Mouse (Mus musculus) erythroblast, embryonic 14.5 days (primary cell): ENCODE results near the gene Gm20661.

Experiments
- GATA1 ChIP-seq: IDR thresholded peaks from 2 replicates; pipeline ENCODE4 v1.6.1; 2012; ENCODE audit warnings: low read length, inconsistent platforms, mixed read lengths
- TAL1 ChIP-seq: IDR thresholded peaks from 3 replicates; pipeline ENCODE4 v1.6.1; 2012; ENCODE audit warnings: low read length, inconsistent platforms, mixed read lengths

GRCm38 (mm10) chr9:108035331-108036156 is 52.7 kb downstream of the Gm20661 start:
- TF ChIP-seq TAL1: no peak
- TF ChIP-seq GATA1: no peak
